Mouse (Mus musculus) bone marrow, adult 2 months (tissue): Measurements from ENCODE around the gene Ube2e3.

Experiments used
- CTCF ChIP-seq: fragments of 200-500 bp; IDR thresholded peaks from 2 replicates; pipeline ENCODE4 v1.5.1; 2011; ENCODE audit warnings: low read length, control low read depth; ENCODE audit not compliant: control insufficient read depth, insufficient read depth
- POLR2A ChIP-seq: fragments of 200-500 bp; IDR thresholded peaks from 2 replicates; pipeline ENCODE4 v1.6.1; 2011; ENCODE audit warnings: low read depth, mild to moderate bottlenecking, control low read depth, low read length, borderline replicate concordance; ENCODE audit not compliant: control insufficient read depth

- TF ChIP-seq CTCF (no peak), POLR2A (no peak)
Observed at GRCm38 (mm10) chr2:78871971-78872860, 4.3 kb downstream of the Ube2e3 start.
